Mouse (Mus musculus): ENCODE measurements at regions not wholly inside any gene's neighbourhood (a gene's known extent, or its start where the extent isn't known, plus 50 kb on each side); places are given as distances from the start of the nearest gene placed in this dataset.

- DNase-seq (ENCODE audit: low spot score) (peak; percentile 27), ATAC-seq (replicated peaks; ENCODE audit: low FRiP score, low TSS enrichment, low read depth) (no peak)
- Histone ChIP-seq H3K27ac (ENCODE audit: low read depth) (no peak overlapping the region), H3K9me3 (ENCODE audit: control insufficient read depth, low read length) (no peaks in the 10 kb centered on the region), H3K36me3 (ENCODE audit: control insufficient read depth, insufficient read depth, low read length) (no peaks in the 10 kb centered on the region), H3K27me3 (replicated peaks; ENCODE audit: control insufficient read depth, insufficient read depth, low read length) (no peaks in the 10 kb centered on the region), H3K4me1 (replicated peaks; ENCODE audit: control insufficient read depth, insufficient read depth, low read length) (no peaks in the 10 kb centered on the region), H3K4me2 (ENCODE audit: low read length) (no peak overlapping the region), H3K9ac (ENCODE audit: low read length) (no peak overlapping the region), H3K4me3 (ENCODE audit: low read depth, low read length) (no peak overlapping the region)
- 82% methylated on average over 3 of the region's 3 CpGs for WGBS
Observed at GRCm38 (mm10) chr7:111420698-111421097, 337.9 kb upstream of the Eif4g2 start.

- peak; percentile 7 for DNase-seq (ENCODE audit: low spot score)
- no peak for ATAC-seq (replicated peaks; ENCODE audit: low FRiP score, low TSS enrichment, low read depth)
- 50% methylated on average over 2 of the region's 3 CpGs for WGBS
Observed at GRCm38 (mm10) chr7:111417735-111418134, 334.9 kb upstream of the Eif4g2 start.

GRCm38 (mm10) chr7:111416061-111416460, 333.2 kb upstream of the Eif4g2 start:
- H3K4me3 ChIP-seq (ENCODE audit: low read depth, low read length) = no peak overlapping the region
- H3K4me1 ChIP-seq (replicated peaks; ENCODE audit: control insufficient read depth, insufficient read depth, low read length) = no peaks in the 10 kb centered on the region; the same call in 1 of the 2 replicates
- no peaks in the 10 kb centered on the region for H3K27me3 ChIP-seq (replicated peaks; ENCODE audit: control insufficient read depth, insufficient read depth, low read length)
- H3K36me3 ChIP-seq (ENCODE audit: control insufficient read depth, insufficient read depth, low read length) = no peaks in the 10 kb centered on the region
- no peak for DNase-seq (ENCODE audit: low spot score)
- no peak overlapping the region for H3K9ac ChIP-seq (ENCODE audit: low read length)
- ATAC-seq (replicated peaks; ENCODE audit: low FRiP score, low TSS enrichment, low read depth) = no peak
- H3K9me3 ChIP-seq (ENCODE audit: control insufficient read depth, low read length) = no peaks in the 10 kb centered on the region
- 71% methylated on average over 6 of the region's 6 CpGs for WGBS
- H3K27ac ChIP-seq (ENCODE audit: low read depth) = no peak overlapping the region
- H3K4me2 ChIP-seq (ENCODE audit: low read length) = no peak overlapping the region

More at GRCm38 (mm10) chr7:111417735-111418134, 334.9 kb upstream of the Eif4g2 start:
- no peaks in the 10 kb centered on the region for H3K36me3 ChIP-seq (ENCODE audit: control insufficient read depth, insufficient read depth, low read length)
- no peak overlapping the region for H3K4me3 ChIP-seq (ENCODE audit: low read depth, low read length)
- H3K27ac ChIP-seq (ENCODE audit: low read depth) = no peak overlapping the region
- no peaks in the 10 kb centered on the region for H3K9me3 ChIP-seq (ENCODE audit: control insufficient read depth, low read length)
- no peaks in the 10 kb centered on the region for H3K27me3 ChIP-seq (replicated peaks; ENCODE audit: control insufficient read depth, insufficient read depth, low read length)
- H3K9ac ChIP-seq (ENCODE audit: low read length) = no peak overlapping the region
- H3K4me2 ChIP-seq (ENCODE audit: low read length) = no peak overlapping the region
- no peaks in the 10 kb centered on the region; the same call in 1 of the 2 replicates for H3K4me1 ChIP-seq (replicated peaks; ENCODE audit: control insufficient read depth, insufficient read depth, low read length)

GRCm38 (mm10) chr7:111413745-111414144, 330.9 kb upstream of the Eif4g2 start:
- Histone ChIP-seq H3K27ac (ENCODE audit: low read depth) (no peak overlapping the region), H3K9me3 (ENCODE audit: control insufficient read depth, low read length) (no peaks in the 10 kb centered on the region)

GRCm38 (mm10) chr7:111412957-111413356, 330.1 kb upstream of the Eif4g2 start:
- H3K4me3 ChIP-seq (ENCODE audit: low read depth, low read length) = no peak overlapping the region
- H3K27me3 ChIP-seq (replicated peaks; ENCODE audit: control insufficient read depth, insufficient read depth, low read length) = no peaks in the 10 kb centered on the region
- DNase-seq (ENCODE audit: low spot score) (no peak), ATAC-seq (replicated peaks; ENCODE audit: low FRiP score, low TSS enrichment, low read depth) (no peak)
- no peaks in the 10 kb centered on the region for H3K36me3 ChIP-seq (ENCODE audit: control insufficient read depth, insufficient read depth, low read length)
- H3K4me1 ChIP-seq (replicated peaks; ENCODE audit: control insufficient read depth, insufficient read depth, low read length) = no peaks in the 10 kb centered on the region; the same call in 1 of the 2 replicates
- H3K9me3 ChIP-seq (ENCODE audit: control insufficient read depth, low read length) = no peaks in the 10 kb centered on the region
- no peak overlapping the region for H3K27ac ChIP-seq (ENCODE audit: low read depth)
- 86% methylated on average over 2 of the region's 2 CpGs for WGBS
- no peak overlapping the region for H3K9ac ChIP-seq (ENCODE audit: low read length)
- H3K4me2 ChIP-seq (ENCODE audit: low read length) = no peak overlapping the region

More at GRCm38 (mm10) chr7:111413745-111414144, 330.9 kb upstream of the Eif4g2 start:
- DNase-seq (ENCODE audit: low spot score) (peak; percentile 31), ATAC-seq (replicated peaks; ENCODE audit: low FRiP score, low TSS enrichment, low read depth) (no peak)
- Histone ChIP-seq H3K4me1 (replicated peaks; ENCODE audit: control insufficient read depth, insufficient read depth, low read length) (no peaks in the 10 kb centered on the region; the same call in 1 of the 2 replicates), H3K4me2 (ENCODE audit: low read length) (no peak overlapping the region), H3K4me3 (ENCODE audit: low read depth, low read length) (no peak overlapping the region), H3K9ac (ENCODE audit: low read length) (no peak overlapping the region), H3K36me3 (ENCODE audit: control insufficient read depth, insufficient read depth, low read length) (no peaks in the 10 kb centered on the region), H3K27me3 (replicated peaks; ENCODE audit: control insufficient read depth, insufficient read depth, low read length) (no peaks in the 10 kb centered on the region)
- WGBS = 43% methylated on average over 4 of the region's 4 CpGs

- Histone ChIP-seq H3K9ac (ENCODE audit: low read length) (no peak overlapping the region), H3K27me3 (replicated peaks; ENCODE audit: control insufficient read depth, insufficient read depth, low read length) (no peaks in the 10 kb centered on the region), H3K4me1 (replicated peaks; ENCODE audit: control insufficient read depth, insufficient read depth, low read length) (no peaks in the 10 kb centered on the region; the same call in 1 of the 2 replicates), H3K4me2 (ENCODE audit: low read length) (no peak overlapping the region), H3K27ac (ENCODE audit: low read depth) (no peak overlapping the region), H3K9me3 (ENCODE audit: control insufficient read depth, low read length) (no peaks in the 10 kb centered on the region), H3K4me3 (ENCODE audit: low read depth, low read length) (no peak overlapping the region), H3K36me3 (ENCODE audit: control insufficient read depth, insufficient read depth, low read length) (no peaks in the 10 kb centered on the region)
- DNase-seq (ENCODE audit: low spot score) (peak; percentile 47), ATAC-seq (replicated peaks; ENCODE audit: low FRiP score, low TSS enrichment, low read depth) (no peak)
- WGBS = 83% methylated on average over 5 of the region's 5 CpGs
Observed at GRCm38 (mm10) chr7:111411386-111411960, 328.6 kb upstream of the Eif4g2 start.

- ATAC-seq (replicated peaks; ENCODE audit: low FRiP score, low TSS enrichment, low read depth) (no peak), DNase-seq (ENCODE audit: low spot score) (no peak)
- Histone ChIP-seq H3K36me3 (ENCODE audit: control insufficient read depth, insufficient read depth, low read length) (no peaks in the 10 kb centered on the region), H3K4me1 (replicated peaks; ENCODE audit: control insufficient read depth, insufficient read depth, low read length) (no peaks in the 10 kb centered on the region), H3K27ac (ENCODE audit: low read depth) (no peak overlapping the region), H3K9ac (ENCODE audit: low read length) (no peak overlapping the region), H3K9me3 (ENCODE audit: control insufficient read depth, low read length) (no peaks in the 10 kb centered on the region), H3K27me3 (replicated peaks; ENCODE audit: control insufficient read depth, insufficient read depth, low read length) (no peaks in the 10 kb centered on the region), H3K4me2 (ENCODE audit: low read length) (no peak overlapping the region), H3K4me3 (ENCODE audit: low read depth, low read length) (no peak overlapping the region)
- WGBS = 95% methylated on average over 2 of the region's 2 CpGs
Observed at GRCm38 (mm10) chr7:111395972-111396371, 313.1 kb upstream of the Eif4g2 start.

GRCm38 (mm10) chr7:111395111-111395510, 312.3 kb upstream of the Eif4g2 start:
- Histone ChIP-seq H3K9me3 (ENCODE audit: control insufficient read depth, low read length) (no peaks in the 10 kb centered on the region), H3K27me3 (replicated peaks; ENCODE audit: control insufficient read depth, insufficient read depth, low read length) (no peaks in the 10 kb centered on the region), H3K9ac (ENCODE audit: low read length) (no peak overlapping the region), H3K4me1 (replicated peaks; ENCODE audit: control insufficient read depth, insufficient read depth, low read length) (no peaks in the 10 kb centered on the region), H3K4me2 (ENCODE audit: low read length) (no peak overlapping the region), H3K4me3 (ENCODE audit: low read depth, low read length) (no peak overlapping the region), H3K27ac (ENCODE audit: low read depth) (no peak overlapping the region), H3K36me3 (ENCODE audit: control insufficient read depth, insufficient read depth, low read length) (no peaks in the 10 kb centered on the region)
- no peak for DNase-seq (ENCODE audit: low spot score)
- 77% methylated on average over 6 of the region's 6 CpGs for WGBS
- no peak for ATAC-seq (replicated peaks; ENCODE audit: low FRiP score, low TSS enrichment, low read depth)

GRCm38 (mm10) chr7:111393846-111394245, 311.0 kb upstream of the Eif4g2 start:
- Histone ChIP-seq H3K36me3 (ENCODE audit: control insufficient read depth, insufficient read depth, low read length) (no peaks in the 10 kb centered on the region), H3K4me1 (replicated peaks; ENCODE audit: control insufficient read depth, insufficient read depth, low read length) (no peaks in the 10 kb centered on the region), H3K4me2 (ENCODE audit: low read length) (no peak overlapping the region), H3K27ac (ENCODE audit: low read depth) (no peak overlapping the region), H3K4me3 (ENCODE audit: low read depth, low read length) (no peak overlapping the region), H3K27me3 (replicated peaks; ENCODE audit: control insufficient read depth, insufficient read depth, low read length) (no peaks in the 10 kb centered on the region), H3K9me3 (ENCODE audit: control insufficient read depth, low read length) (no peaks in the 10 kb centered on the region), H3K9ac (ENCODE audit: low read length) (no peak overlapping the region)
- ATAC-seq (replicated peaks; ENCODE audit: low FRiP score, low TSS enrichment, low read depth) (no peak), DNase-seq (ENCODE audit: low spot score) (no peak)

All from intestine, embryonic 14.5 days (tissue).